Mouse (Mus musculus) neural tube, embryonic 15.5 days (tissue): ENCODE measurements around the gene Grik3. TPM values are rescaled to one million over a fixed set of nuclear protein-coding genes. Genes with fewer than 3 reads are reported as not detected.

Experiments used
- ATAC-seq: fragments of 200-750 bp; cut with Nextera tagmentation; 2 replicates; pipeline ENCODE4 v1.8.0; 2017; ENCODE audit warnings: mild to moderate bottlenecking, moderate TSS enrichment, moderate library complexity; ENCODE audit not compliant: low FRiP score
- H3K27ac ChIP-seq: fragments of 300-500 bp; sonication (generic); replicated peaks from 2 replicates; pipeline ENCODE4 v1.5.1; 2015; ENCODE audit warnings: mild to moderate bottlenecking, inconsistent platforms
- H3K27me3 ChIP-seq: fragments of 300-500 bp; sonication (generic); replicated peaks from 2 replicates; pipeline ENCODE4 v1.6.1; 2015; ENCODE audit warnings: inconsistent platforms
- H3K36me3 ChIP-seq: fragments of 300-500 bp; sonication (generic); 2 replicates; pipeline ENCODE4 v1.6.1; 2015; ENCODE audit warnings: inconsistent platforms
- H3K4me1 ChIP-seq: fragments of 300-500 bp; sonication (generic); 2 replicates; pipeline ENCODE4 v1.6.1; 2015; ENCODE audit warnings: inconsistent platforms
- H3K4me2 ChIP-seq: fragments of 300-500 bp; sonication (generic); 2 replicates; pipeline ENCODE4 v1.6.1; 2015; ENCODE audit warnings: inconsistent platforms, mild to moderate bottlenecking, moderate library complexity
- H3K4me3 ChIP-seq: fragments of 300-500 bp; sonication (generic); replicated peaks from 2 replicates; pipeline ENCODE4 v1.5.1; 2015; ENCODE audit warnings: mild to moderate bottlenecking, inconsistent platforms
- H3K9ac ChIP-seq: fragments of 300-500 bp; sonication (generic); replicated peaks from 2 replicates; pipeline ENCODE4 v1.6.1; 2015; ENCODE audit warnings: mild to moderate bottlenecking, inconsistent platforms
- H3K9me3 ChIP-seq: fragments of 300-500 bp; sonication (generic); replicated peaks from 2 replicates; pipeline ENCODE4 v1.6.1; 2016; ENCODE audit warnings: inconsistent platforms
- WGBS: fragments of 180-500 bp; shearing (Covaris S2); methylation state at CpG from one replicate; pipeline ENCODE4 v1.1.7; 2015; ENCODE audit warnings: mixed read lengths; 5-methylcytosine and 5-hydroxymethylcytosine counted together
- polyA plus RNA-seq: library from polyadenylated mRNA; unstranded; fragments of >200 nt; fragmentation: Nextera tagmentation; extraction: Ambion mirVana; gene quantifications from 2 replicates; pipeline ENCODE4 v1.2.1, GENCODE M21; 2015

Gene Grik3
- polyA plus RNA-seq, 1 experiment from 2014 or later: 4.4 TPM

DNA sequence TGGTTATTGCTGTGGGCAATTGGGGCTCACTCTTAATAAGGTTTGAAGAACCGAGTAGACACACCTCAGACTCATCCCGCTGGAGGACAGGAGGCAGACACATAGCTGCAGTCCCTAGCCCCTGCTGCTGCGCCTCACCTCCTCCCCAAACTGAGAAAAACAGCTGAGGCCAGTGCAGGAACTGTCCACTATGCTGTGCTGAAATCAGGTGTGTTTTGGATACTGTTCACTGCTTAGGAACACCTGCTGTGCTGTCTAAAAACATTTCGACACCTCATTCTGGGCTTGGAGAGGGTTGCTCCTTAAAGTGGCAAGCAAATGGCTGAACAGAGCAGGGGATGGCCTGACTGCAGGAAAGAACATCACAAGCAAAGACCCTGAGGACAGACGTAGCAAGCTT is 57.7 kb downstream of the Grik3 start:
- no peak overlapping the region for H3K27ac ChIP-seq
- ATAC-seq: no peak
- H3K4me3 ChIP-seq: no peak overlapping the region
- H3K4me1 ChIP-seq: peaks cover 22% of the 10 kb centered on the region
- WGBS: 62% methylated on average over 5 of the region's 5 CpGs
- no peaks in the 10 kb centered on the region for H3K9me3 ChIP-seq
- H3K9ac ChIP-seq: no peak overlapping the region
- no peaks in the 10 kb centered on the region for H3K36me3 ChIP-seq
- H3K4me2 ChIP-seq: no peak overlapping the region
- H3K27me3 ChIP-seq: peaks cover 11% of the 10 kb centered on the region; the same call in 1 of the 2 replicates

DNA sequence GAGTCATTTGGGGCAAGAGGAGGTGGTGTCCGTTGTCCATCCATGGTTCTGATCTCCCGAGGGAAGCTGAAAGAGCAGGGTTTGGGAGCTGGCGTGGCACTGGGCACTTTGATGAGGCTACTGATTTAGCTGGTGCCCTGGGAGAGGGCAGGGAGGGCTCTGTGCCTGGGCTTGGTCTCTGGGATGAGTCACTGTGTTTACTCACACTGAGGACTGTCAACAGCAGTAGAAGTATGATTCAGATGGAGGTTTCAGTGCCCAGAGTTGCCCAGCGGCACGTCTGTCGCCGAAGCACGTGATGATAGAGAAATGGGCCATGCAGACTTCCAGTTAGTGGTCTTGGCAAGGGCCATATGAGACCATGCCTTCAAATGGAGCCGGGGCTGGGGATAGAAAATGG is 63.3 kb downstream of the Grik3 start:
- H3K27ac ChIP-seq: no peak overlapping the region
- H3K4me2 ChIP-seq: no peak overlapping the region
- ATAC-seq: no peak
- peaks cover 12% of the 10 kb centered on the region for H3K4me1 ChIP-seq
- H3K9ac ChIP-seq: no peak overlapping the region
- no peak overlapping the region for H3K4me3 ChIP-seq
- 93% methylated on average over 9 of the region's 9 CpGs for WGBS
- H3K9me3 ChIP-seq: no peaks in the 10 kb centered on the region
- no peaks in the 10 kb centered on the region for H3K36me3 ChIP-seq
- peaks cover under 1% of the 10 kb centered on the region; the same call in 1 of the 2 replicates for H3K27me3 ChIP-seq

- Histone ChIP-seq H3K27ac (no peak overlapping the region), H3K36me3 (no peaks in the 10 kb centered on the region), H3K9me3 (no peaks in the 10 kb centered on the region), H3K4me2 (no peak overlapping the region), H3K4me3 (no peak overlapping the region), H3K27me3 (no peaks in the 10 kb centered on the region), H3K4me1 (peaks cover 33% of the 10 kb centered on the region), H3K9ac (no peak overlapping the region)
- 34% methylated on average over 14 of the region's 14 CpGs for WGBS
- no peak for ATAC-seq
Measured at GRCm38 (mm10) chr4:125556405-125557308, 66.2 kb downstream of the Grik3 start.

- Histone ChIP-seq H3K4me3 (no peak overlapping the region), H3K27ac (no peak overlapping the region), H3K4me1 (peaks cover 62% of the 10 kb centered on the region), H3K9me3 (no peaks in the 10 kb centered on the region), H3K9ac (no peak overlapping the region), H3K27me3 (0 out of 2 replicates have a peak, but pooled peaks cover 3% of the 10 kb centered on the region), H3K4me2 (no peak overlapping the region), H3K36me3 (no peaks in the 10 kb centered on the region)
- no peak for ATAC-seq
- 53% methylated on average over 5 of the region's 5 CpGs for WGBS
Measured at GRCm38 (mm10) chr4:125559564-125559963, 69.1 kb downstream of the Grik3 start.

- H3K9ac ChIP-seq: no peak overlapping the region
- H3K4me2 ChIP-seq: no peak overlapping the region
- no peak overlapping the region for H3K4me3 ChIP-seq
- 0 out of 2 replicates have a peak, but pooled peaks cover 3% of the 10 kb centered on the region for H3K27me3 ChIP-seq
- no peak overlapping the region for H3K27ac ChIP-seq
- H3K36me3 ChIP-seq: no peaks in the 10 kb centered on the region
- no peaks in the 10 kb centered on the region for H3K9me3 ChIP-seq
- ATAC-seq: no peak
- peaks cover 64% of the 10 kb centered on the region for H3K4me1 ChIP-seq
- WGBS: 12% methylated on average over 2 of the region's 2 CpGs
Measured at GRCm38 (mm10) chr4:125560806-125561205, 70.3 kb downstream of the Grik3 start.

DNA sequence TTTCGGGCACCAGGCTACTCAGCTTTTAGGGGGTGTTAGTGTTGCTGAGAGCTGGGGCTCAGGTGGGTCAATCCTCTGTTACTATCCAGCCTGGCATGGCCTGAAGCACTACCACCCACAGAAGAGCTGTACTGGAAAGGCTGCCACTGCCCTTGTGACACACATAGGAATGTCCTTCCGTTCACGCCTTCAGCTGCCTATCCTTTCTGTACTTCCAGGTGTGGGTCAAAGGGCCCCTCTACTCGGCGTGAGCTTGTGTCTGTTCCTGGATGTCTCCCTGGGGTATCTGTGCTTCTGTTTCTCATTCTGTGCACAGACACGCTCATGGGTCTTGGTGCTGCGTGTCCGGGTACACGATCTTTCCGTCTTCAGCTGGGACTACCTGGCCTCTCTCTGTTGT is 73.1 kb downstream of the Grik3 start:
- no peak overlapping the region for H3K4me3 ChIP-seq
- H3K9me3 ChIP-seq: no peaks in the 10 kb centered on the region
- no peak overlapping the region for H3K27ac ChIP-seq
- no peak overlapping the region for H3K9ac ChIP-seq
- H3K36me3 ChIP-seq: no peaks in the 10 kb centered on the region
- 0 out of 2 replicates have a peak, but pooled peaks cover 6% of the 10 kb centered on the region for H3K27me3 ChIP-seq
- peaks cover 58% of the 10 kb centered on the region for H3K4me1 ChIP-seq
- 72% methylated on average over 10 of the region's 10 CpGs for WGBS
- no peak for ATAC-seq
- no peak overlapping the region for H3K4me2 ChIP-seq

DNA sequence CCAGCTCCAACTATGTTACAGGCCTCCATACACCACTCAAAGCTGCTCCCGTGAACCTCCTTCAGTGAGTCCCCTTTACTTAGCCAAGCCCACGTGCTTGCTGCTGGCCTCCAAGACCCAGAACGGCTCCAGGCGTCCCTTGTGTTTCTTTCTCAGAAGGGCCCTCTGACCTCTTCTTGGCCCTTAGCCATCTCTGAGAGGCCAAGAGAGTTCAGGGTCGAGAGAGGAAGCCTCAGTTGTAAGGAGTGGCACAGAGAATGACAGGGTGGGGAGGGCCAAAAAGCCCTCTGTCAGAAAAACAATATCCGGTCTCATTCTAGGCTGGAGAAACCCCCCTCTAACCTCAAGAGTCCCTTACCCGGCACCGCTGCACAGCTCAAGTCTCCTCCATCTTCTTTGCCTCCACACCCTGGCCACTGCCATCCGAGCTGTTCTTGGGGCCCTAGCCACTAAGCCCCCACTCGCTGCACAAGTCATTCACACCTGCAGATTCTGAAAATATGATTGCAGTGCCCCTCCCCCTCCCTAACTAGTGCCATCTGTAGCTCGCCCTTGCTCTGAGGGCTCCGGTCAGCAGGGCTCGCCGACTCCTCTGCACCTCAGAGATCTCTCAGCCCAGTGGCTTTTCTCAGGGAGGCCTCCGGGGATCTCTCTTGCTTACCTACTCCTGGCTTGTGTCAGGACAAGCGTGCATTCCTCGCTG is 73.7 kb downstream of the Grik3 start:
- H3K9me3 ChIP-seq: no peaks in the 10 kb centered on the region
- H3K4me3 ChIP-seq: no peak overlapping the region
- no peak overlapping the region for H3K9ac ChIP-seq
- no peak overlapping the region for H3K27ac ChIP-seq
- WGBS: 58% methylated on average over 17 of the region's 17 CpGs
- H3K4me1 ChIP-seq: peaks cover 58% of the 10 kb centered on the region
- H3K27me3 ChIP-seq: 0 out of 2 replicates have a peak, but pooled peaks cover 6% of the 10 kb centered on the region
- ATAC-seq: no peak
- H3K36me3 ChIP-seq: no peaks in the 10 kb centered on the region
- no peak overlapping the region for H3K4me2 ChIP-seq

DNA sequence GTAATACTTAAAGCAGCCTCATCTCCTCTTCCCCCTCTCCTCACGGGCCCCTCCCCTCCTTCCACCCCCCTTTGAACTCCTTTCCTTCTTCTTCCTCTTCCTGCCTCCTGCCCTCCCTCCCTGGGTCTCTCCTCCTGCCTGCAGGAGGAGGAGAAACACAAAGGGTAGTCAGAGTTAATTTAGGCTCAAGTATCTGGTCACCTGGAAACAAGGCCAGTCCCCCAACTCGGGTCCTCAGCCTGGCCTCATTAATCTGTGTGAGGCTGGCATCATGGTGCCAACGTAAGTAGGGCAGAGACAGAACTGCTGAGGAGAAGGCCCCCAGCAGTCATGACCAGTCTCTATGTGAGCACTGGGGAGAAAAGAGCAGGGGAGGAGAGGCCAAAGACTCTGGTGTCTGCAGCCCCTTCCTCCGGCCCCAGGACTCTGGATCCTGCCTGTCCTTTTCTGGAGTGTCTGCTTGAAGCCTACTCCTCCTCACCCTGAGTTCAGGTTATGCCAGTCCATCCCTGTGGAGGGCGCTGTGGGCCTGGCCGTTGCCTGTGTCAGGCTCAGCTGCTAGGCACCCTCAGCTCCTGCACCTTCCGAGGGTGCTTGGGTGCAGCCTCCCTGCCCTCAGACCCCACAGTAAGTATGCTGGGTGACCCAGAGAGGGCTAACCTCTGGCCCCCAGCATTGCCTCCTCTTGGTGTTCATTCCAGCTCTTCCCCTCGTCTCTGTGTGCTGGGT is 75.4 kb downstream of the Grik3 start:
- H3K4me2 ChIP-seq: no peak overlapping the region
- H3K36me3 ChIP-seq: no peaks in the 10 kb centered on the region
- WGBS: 51% methylated on average over 8 of the region's 8 CpGs
- no peak for ATAC-seq
- no peak overlapping the region for H3K4me3 ChIP-seq
- 0 out of 2 replicates have a peak, but pooled peaks cover 6% of the 10 kb centered on the region for H3K27me3 ChIP-seq
- H3K27ac ChIP-seq: no peak overlapping the region
- H3K9ac ChIP-seq: no peak overlapping the region
- H3K4me1 ChIP-seq: peaks cover 42% of the 10 kb centered on the region
- H3K9me3 ChIP-seq: no peaks in the 10 kb centered on the region

GRCm38 (mm10) chr4:125568210-125568609 is 77.7 kb downstream of the Grik3 start:
- H3K4me3 ChIP-seq: no peak overlapping the region
- no peaks in the 10 kb centered on the region for H3K9me3 ChIP-seq
- ATAC-seq: no peak
- no peak overlapping the region for H3K27ac ChIP-seq
- no peaks in the 10 kb centered on the region for H3K36me3 ChIP-seq
- H3K4me2 ChIP-seq: no peak overlapping the region
- H3K27me3 ChIP-seq: peaks cover 6% of the 10 kb centered on the region; the same call in 1 of the 2 replicates
- H3K4me1 ChIP-seq: peaks cover 42% of the 10 kb centered on the region
- WGBS: 34% methylated on average over 6 of the region's 6 CpGs
- H3K9ac ChIP-seq: no peak overlapping the region

DNA sequence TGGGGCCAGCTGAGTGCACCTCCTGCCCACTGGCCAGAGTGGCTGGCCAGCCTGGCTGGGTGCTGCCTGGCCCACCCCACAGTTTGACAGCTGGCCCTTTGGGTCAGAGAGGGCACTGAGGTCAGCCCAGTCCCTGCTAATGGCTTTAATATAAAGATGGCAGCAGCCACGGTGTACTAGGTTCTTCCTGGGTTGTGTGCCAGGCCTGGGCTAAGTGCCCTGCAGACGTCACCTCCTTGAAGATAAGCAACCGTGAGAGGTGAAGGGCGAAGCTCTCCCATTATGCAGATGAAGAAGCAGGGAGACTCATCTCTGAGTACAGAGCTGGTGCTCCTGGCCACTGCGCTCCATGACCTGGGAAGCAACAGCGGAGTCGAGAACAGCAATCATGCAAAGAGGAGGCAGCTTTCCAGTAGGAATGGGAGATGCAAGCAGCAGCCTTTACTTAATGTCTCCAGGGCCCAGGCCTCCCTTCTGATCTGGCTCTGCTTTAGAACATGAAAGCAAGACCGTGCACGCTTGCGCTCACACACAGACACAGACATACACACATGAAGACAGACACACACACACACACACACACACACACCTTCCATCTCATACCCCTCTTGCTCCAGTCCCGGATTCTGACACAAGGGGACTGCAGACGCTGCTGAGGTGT is 81.3 kb downstream of the Grik3 start:
- no peak overlapping the region for H3K27ac ChIP-seq
- peaks cover 8% of the 10 kb centered on the region; the same call in 1 of the 2 replicates for H3K27me3 ChIP-seq

DNA sequence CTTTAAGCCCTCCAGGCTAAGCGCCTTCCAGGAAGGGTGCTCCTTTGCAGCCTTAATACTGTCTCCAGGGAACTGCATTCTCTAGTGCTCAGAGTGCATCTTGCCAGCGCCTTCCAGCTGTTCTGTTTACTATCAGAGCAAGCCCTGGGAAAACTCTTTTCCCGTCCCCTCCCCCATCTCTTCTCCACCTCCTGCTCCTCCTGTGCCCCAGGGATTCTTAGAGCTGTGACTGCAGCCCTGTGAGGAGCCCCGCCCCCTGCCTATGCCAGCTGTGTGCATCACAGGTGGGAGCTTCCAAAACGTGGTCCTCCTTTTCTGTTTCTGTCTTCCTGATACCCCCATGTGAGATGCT is 81.8 kb downstream of the Grik3 start:
- H3K27me3 ChIP-seq: peaks cover 8% of the 10 kb centered on the region; the same call in 1 of the 2 replicates
- no peaks in the 10 kb centered on the region for H3K9me3 ChIP-seq
- 10% methylated on average over 5 of the region's 5 CpGs for WGBS
- H3K4me2 ChIP-seq: no peak overlapping the region
- no peak for ATAC-seq
- no peak overlapping the region for H3K9ac ChIP-seq
- no peak overlapping the region for H3K27ac ChIP-seq
- no peak overlapping the region for H3K4me3 ChIP-seq
- no peaks in the 10 kb centered on the region for H3K36me3 ChIP-seq
- peaks cover 30% of the 10 kb centered on the region for H3K4me1 ChIP-seq

More for the DNA sequence above, 81.3 kb downstream of the Grik3 start:
- Histone ChIP-seq H3K4me3 (no peak overlapping the region), H3K4me1 (peaks cover 30% of the 10 kb centered on the region), H3K9me3 (no peaks in the 10 kb centered on the region), H3K9ac (no peak overlapping the region), H3K36me3 (no peaks in the 10 kb centered on the region), H3K4me2 (no peak overlapping the region)
- 39% methylated on average over 12 of the region's 12 CpGs for WGBS
- no peak for ATAC-seq
